Mouse (Mus musculus): ENCODE results near the gene Nisch. TPM values are rescaled to one million over a fixed set of nuclear protein-coding genes. Genes with fewer than 3 reads are reported as not detected.
A peak's percentile ranks its signal among the peaks of the same experiment; 100 is the strongest.

The Nisch gene
- total and polyA plus RNA-seq, 2 experiments from 2014 or later: 199 to 300 TPM

- DNase-seq (no peak), ATAC-seq (peak; percentile 58)
- Histone ChIP-seq H3K9me3 (ENCODE audit: low read length) (no peaks in the 10 kb centered on the region), H3K4me2 (ENCODE audit: low read depth) (no peak within 1 kb of the TSS), H3K27ac (ENCODE audit: low read depth, low read length) (no peak within 1 kb of the TSS), H3K9ac (no peak within 1 kb of the TSS), H3K27me3 (ENCODE audit: insufficient read depth, low read length) (no peaks in the 10 kb centered on the region), H3K4me3 (ENCODE audit: low read depth, low read length) (no peak within 1 kb of the TSS), H3K36me3 (ENCODE audit: insufficient read depth) (no peaks in the 10 kb centered on the region), H3K4me1 (ENCODE audit: insufficient read depth) (no peaks in the 10 kb centered on the region)
- 18% methylated on average over 11 of the region's 11 CpGs for WGBS
- TF ChIP-seq CTCF (IDR thresholded peaks at IDR 0.05; ENCODE audit: low read depth): peak; percentile 62
Measured at GRCm38 (mm10) chr14:31217666-31218065, 920 bp upstream of the Nisch start, which contains the start of gene Sema3g. Gene Sema3g, plus strand, starts transcription at chr14:31217860.

DNA sequence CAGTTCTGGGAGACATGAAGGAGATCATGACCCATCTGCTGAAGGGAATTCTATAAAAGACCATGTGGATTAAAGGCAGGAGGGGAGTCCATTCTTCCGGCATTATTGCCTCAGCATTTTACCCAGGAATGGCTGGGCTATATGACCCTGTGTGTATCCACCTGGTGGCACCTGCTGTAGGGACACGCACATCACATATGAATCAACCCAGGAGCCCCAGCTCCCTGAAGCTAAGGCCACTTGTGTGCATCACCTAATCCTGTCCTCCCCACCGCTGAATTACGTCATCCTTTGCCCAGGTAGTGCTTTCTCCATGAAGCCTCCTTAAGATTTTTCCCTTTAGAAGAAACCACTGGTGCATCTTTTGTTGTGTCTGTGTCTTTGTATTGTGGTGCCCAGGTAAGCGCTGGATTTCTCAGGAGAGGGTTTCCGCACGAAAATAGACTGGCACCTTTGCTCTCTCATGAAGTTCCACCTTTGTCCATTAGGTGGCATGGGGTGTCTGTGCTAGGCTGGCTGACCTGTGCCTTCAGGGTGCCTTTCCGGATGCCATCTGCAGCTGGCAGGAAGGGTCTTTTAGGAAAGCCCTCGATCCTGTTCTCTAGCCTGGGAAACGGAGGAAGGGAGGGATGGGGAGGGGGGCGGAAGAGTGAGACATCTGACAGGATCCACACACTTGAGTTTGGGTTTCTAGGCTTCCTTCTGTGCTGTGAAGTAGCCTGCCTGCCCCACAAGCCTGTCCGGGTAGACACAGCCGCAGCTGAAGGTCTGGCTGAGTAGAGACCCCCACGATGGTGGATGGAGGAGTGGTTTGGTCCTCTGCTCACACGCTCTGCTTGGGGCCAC lies 1.4 kb downstream of the Nisch start:
- no peak overlapping the region for H3K27ac ChIP-seq (ENCODE audit: low read depth, low read length)
- H3K27me3 ChIP-seq (ENCODE audit: insufficient read depth, low read length): no peaks in the 10 kb centered on the region
- H3K9me3 ChIP-seq (ENCODE audit: low read length): no peaks in the 10 kb centered on the region
- H3K4me3 ChIP-seq (ENCODE audit: low read depth, low read length): no peak overlapping the region
- H3K36me3 ChIP-seq (ENCODE audit: insufficient read depth): no peaks in the 10 kb centered on the region
- peak; percentile 84 for ATAC-seq
- no peaks in the 10 kb centered on the region for H3K4me1 ChIP-seq (ENCODE audit: insufficient read depth)
- 33% methylated on average over 15 of the region's 15 CpGs for WGBS
- peak; percentile 94 for TF ChIP-seq CTCF (IDR thresholded peaks at IDR 0.05; ENCODE audit: low read depth)
- no peak overlapping the region for H3K9ac ChIP-seq
- H3K4me2 ChIP-seq (ENCODE audit: low read depth): no peak overlapping the region
- DNase-seq: peak; percentile 73

GRCm38 (mm10) chr14:31214684-31215083 lies 2.1 kb downstream of the Nisch start:
- DNase-seq: no peak
- no peaks in the 10 kb centered on the region for H3K36me3 ChIP-seq (ENCODE audit: insufficient read depth)
- no peak overlapping the region for H3K4me2 ChIP-seq (ENCODE audit: low read depth)
- WGBS: 84% methylated on average over 3 of the region's 3 CpGs
- no peak overlapping the region for H3K9ac ChIP-seq
- no peaks in the 10 kb centered on the region for H3K4me1 ChIP-seq (ENCODE audit: insufficient read depth)
- H3K4me3 ChIP-seq (ENCODE audit: low read depth, low read length): no peak overlapping the region
- H3K9me3 ChIP-seq (ENCODE audit: low read length): no peaks in the 10 kb centered on the region
- H3K27ac ChIP-seq (ENCODE audit: low read depth, low read length): no peak overlapping the region
- H3K27me3 ChIP-seq (ENCODE audit: insufficient read depth, low read length): no peaks in the 10 kb centered on the region
- no peak for TF ChIP-seq CTCF (IDR thresholded peaks at IDR 0.05; ENCODE audit: low read depth)
- no peak for ATAC-seq

DNA sequence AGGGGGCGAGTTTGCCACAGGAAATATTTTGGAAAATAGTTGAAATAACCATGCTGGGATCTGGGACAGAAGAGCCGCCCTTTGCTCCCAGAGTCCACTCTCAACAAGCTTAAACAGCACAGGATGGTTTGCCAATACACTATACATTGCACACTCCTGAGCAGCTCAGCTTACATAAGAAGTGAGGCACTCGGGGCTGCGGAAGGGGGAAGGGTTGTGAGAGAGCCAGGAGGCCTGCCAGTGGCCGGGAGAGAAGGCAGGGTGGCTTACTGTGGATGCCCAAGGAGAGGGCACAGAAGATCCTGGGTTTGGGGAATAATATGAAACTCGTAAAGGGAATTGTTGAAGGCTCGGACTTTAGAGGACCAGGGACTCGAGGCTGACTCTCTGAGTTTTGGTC lies 2.9 kb downstream of the Nisch start:
- ATAC-seq (no peak), DNase-seq (no peak)
- WGBS: 65% methylated on average over 8 of the region's 8 CpGs
- Histone ChIP-seq H3K9me3 (ENCODE audit: low read length) (no peaks in the 10 kb centered on the region), H3K27me3 (ENCODE audit: insufficient read depth, low read length) (no peaks in the 10 kb centered on the region), H3K4me1 (ENCODE audit: insufficient read depth) (no peaks in the 10 kb centered on the region), H3K36me3 (ENCODE audit: insufficient read depth) (no peaks in the 10 kb centered on the region), H3K27ac (ENCODE audit: low read depth, low read length) (no peak overlapping the region), H3K4me2 (ENCODE audit: low read depth) (no peak overlapping the region), H3K9ac (no peak overlapping the region), H3K4me3 (ENCODE audit: low read depth, low read length) (no peak overlapping the region)
- TF ChIP-seq CTCF (IDR thresholded peaks at IDR 0.05; ENCODE audit: low read depth): no peak

- Histone ChIP-seq H3K4me2 (ENCODE audit: low read depth) (no peak overlapping the region), H3K9me3 (ENCODE audit: low read length) (no peaks in the 10 kb centered on the region), H3K27me3 (ENCODE audit: insufficient read depth, low read length) (no peaks in the 10 kb centered on the region), H3K4me1 (ENCODE audit: insufficient read depth) (0 out of 2 replicates have a peak, but pooled peaks cover under 1% of the 10 kb centered on the region), H3K36me3 (ENCODE audit: insufficient read depth) (no peaks in the 10 kb centered on the region), H3K4me3 (ENCODE audit: low read depth, low read length) (no peak overlapping the region), H3K9ac (no peak overlapping the region), H3K27ac (ENCODE audit: low read depth, low read length) (no peak overlapping the region)
- no peak for TF ChIP-seq CTCF (IDR thresholded peaks at IDR 0.05; ENCODE audit: low read depth)
- DNase-seq: no peak
- no peak for ATAC-seq
- 90% methylated on average over 3 of the region's 3 CpGs for WGBS
Measured at GRCm38 (mm10) chr14:31212499-31212898, 4.2 kb downstream of the Nisch start.

GRCm38 (mm10) chr14:31211854-31212253 lies 4.9 kb downstream of the Nisch start:
- no peaks in the 10 kb centered on the region for H3K9me3 ChIP-seq (ENCODE audit: low read length)
- TF ChIP-seq CTCF (IDR thresholded peaks at IDR 0.05; ENCODE audit: low read depth): no peak
- no peak overlapping the region for H3K4me2 ChIP-seq (ENCODE audit: low read depth)
- 0 out of 2 replicates have a peak, but pooled peaks cover 5% of the 10 kb centered on the region for H3K4me1 ChIP-seq (ENCODE audit: insufficient read depth)
- WGBS: 90% methylated on average over 6 of the region's 6 CpGs
- H3K27ac ChIP-seq (ENCODE audit: low read depth, low read length): no peak overlapping the region
- no peak overlapping the region for H3K9ac ChIP-seq
- H3K27me3 ChIP-seq (ENCODE audit: insufficient read depth, low read length): no peaks in the 10 kb centered on the region
- no peaks in the 10 kb centered on the region for H3K36me3 ChIP-seq (ENCODE audit: insufficient read depth)
- ATAC-seq: no peak
- no peak for DNase-seq
- no peak overlapping the region for H3K4me3 ChIP-seq (ENCODE audit: low read depth, low read length)

GRCm38 (mm10) chr14:31209133-31209557 lies 7.6 kb downstream of the Nisch start:
- Histone ChIP-seq H3K4me1 (ENCODE audit: insufficient read depth) (peaks cover 15% of the 10 kb centered on the region), H3K9ac (no peak overlapping the region), H3K27me3 (ENCODE audit: insufficient read depth, low read length) (no peaks in the 10 kb centered on the region), H3K4me2 (ENCODE audit: low read depth) (no peak overlapping the region), H3K27ac (ENCODE audit: low read depth, low read length) (no peak overlapping the region), H3K4me3 (ENCODE audit: low read depth, low read length) (no peak overlapping the region), H3K9me3 (ENCODE audit: low read length) (no peaks in the 10 kb centered on the region), H3K36me3 (ENCODE audit: insufficient read depth) (peaks cover 4% of the 10 kb centered on the region)
- no peak for TF ChIP-seq CTCF (IDR thresholded peaks at IDR 0.05; ENCODE audit: low read depth)
- WGBS: 77% methylated on average over 4 of the region's 4 CpGs
- DNase-seq (no peak), ATAC-seq (no peak)
